Mouse (Mus musculus) lung, embryonic 15.5 days (tissue): ENCODE measurements around the gene Tas2r134. TPM values are rescaled to one million over a fixed set of nuclear protein-coding genes. Genes with fewer than 3 reads are reported as not detected.

ENCODE experiments used
- ATAC-seq: fragments of 200-750 bp; cut with Nextera tagmentation; 2 replicates; pipeline ENCODE4 v1.8.0; 2017; ENCODE audit warnings: moderate number of reproducible peaks, borderline replicate concordance; ENCODE audit not compliant: low FRiP score, low TSS enrichment; ENCODE audit errors: extremely low read depth
- H3K27ac ChIP-seq: fragments of 300-500 bp; sonication (generic); 2 replicates; pipeline ENCODE4 v1.5.1; 2015; ENCODE audit warnings: moderate library complexity, mild to moderate bottlenecking, inconsistent platforms
- H3K27me3 ChIP-seq: fragments of 300-500 bp; sonication (generic); 2 replicates; pipeline ENCODE4 v1.6.1; 2015; ENCODE audit warnings: inconsistent platforms
- H3K36me3 ChIP-seq: fragments of 300-500 bp; sonication (generic); 2 replicates; pipeline ENCODE4 v1.6.1; 2015; ENCODE audit warnings: inconsistent platforms
- H3K4me1 ChIP-seq: fragments of 300-500 bp; sonication (generic); 2 replicates; pipeline ENCODE4 v1.6.1; 2015; ENCODE audit warnings: inconsistent platforms
- H3K4me2 ChIP-seq: fragments of 300-500 bp; sonication (generic); 2 replicates; pipeline ENCODE4 v1.6.1; 2015; ENCODE audit warnings: inconsistent platforms, mild to moderate bottlenecking, moderate library complexity
- H3K4me3 ChIP-seq: fragments of 300-500 bp; sonication (generic); 2 replicates; pipeline ENCODE4 v1.5.1; 2015; ENCODE audit warnings: mild to moderate bottlenecking, inconsistent platforms
- H3K9ac ChIP-seq: fragments of 300-500 bp; sonication (generic); 2 replicates; pipeline ENCODE4 v1.6.1; 2015; ENCODE audit warnings: inconsistent platforms
- H3K9me3 ChIP-seq: fragments of 300-500 bp; sonication (generic); 2 replicates; pipeline ENCODE4 v1.6.1; 2016; ENCODE audit warnings: inconsistent platforms
- WGBS: fragments of 180-500 bp; shearing (Covaris S2); methylation state at CpG from one replicate; pipeline ENCODE4 v1.1.7; 2015; 5-methylcytosine and 5-hydroxymethylcytosine counted together
- polyA plus RNA-seq: library from polyadenylated mRNA; unstranded; fragments of >200 nt; fragmentation: Nextera tagmentation; extraction: Ambion mirVana; gene quantifications from 2 replicates; pipeline ENCODE4 v1.2.1, GENCODE M21; 2015

Tas2r134 gene
- polyA plus RNA-seq, 1 experiment from 2014 or later: not detected

- no peak for ATAC-seq
- no peak overlapping the region for H3K4me3 ChIP-seq
- H3K4me2 ChIP-seq: no peak overlapping the region
- H3K9ac ChIP-seq: no peak overlapping the region
- 46% methylated on average over 5 of the region's 5 CpGs for WGBS
- no peaks in the 10 kb centered on the region for H3K27me3 ChIP-seq
- no peaks in the 10 kb centered on the region for H3K36me3 ChIP-seq
- H3K4me1 ChIP-seq: no peaks in the 10 kb centered on the region
- no peaks in the 10 kb centered on the region for H3K9me3 ChIP-seq
- H3K27ac ChIP-seq: no peak overlapping the region; the same call in 1 of the 2 replicates
Measured at GRCm38 (mm10) chr2:51658288-51658687, 31.0 kb downstream of the Tas2r134 start.

GRCm38 (mm10) chr2:51674321-51674720 lies 47.0 kb downstream of the Tas2r134 start:
- Histone ChIP-seq H3K4me2 (no peak overlapping the region), H3K9ac (no peak overlapping the region), H3K4me3 (no peak overlapping the region), H3K27ac (no peak overlapping the region), H3K36me3 (no peaks in the 10 kb centered on the region), H3K27me3 (no peaks in the 10 kb centered on the region), H3K4me1 (no peaks in the 10 kb centered on the region), H3K9me3 (no peaks in the 10 kb centered on the region)
- no peak for ATAC-seq
- 67% methylated on average over 2 of the region's 2 CpGs for WGBS
